Mouse (Mus musculus): ENCODE measurements at regions not wholly inside any gene's neighbourhood (a gene's known extent, or its start where the extent isn't known, plus 50 kb on each side); places are given as distances from the start of the nearest gene placed in this dataset.

- DNase-seq, result no peak
Observed at GRCm38 (mm10) chr2:28287210-28287860, 94.5 kb downstream of the Olfm1 start.

GRCm38 (mm10) chr2:28289339-28289738 lies 96.5 kb downstream of the Olfm1 start:
- DNase-seq, result no peak

- no peak for DNase-seq
Observed at GRCm38 (mm10) chr2:28289860-28290471, 97.2 kb downstream of the Olfm1 start.

GRCm38 (mm10) chr2:28294509-28294908 lies 101.7 kb downstream of the Olfm1 start:
- DNase-seq, result peak; percentile 7

- no peak for DNase-seq
Observed at GRCm38 (mm10) chr2:28296183-28296582, 103.4 kb downstream of the Olfm1 start.

- DNase-seq, result no peak
Observed at GRCm38 (mm10) chr2:28298738-28299137, 105.9 kb downstream of the Olfm1 start.

- DNase-seq, result no peak
Observed at GRCm38 (mm10) chr2:28299346-28299745, 106.6 kb downstream of the Olfm1 start.

- DNase-seq, result no peak
Observed at GRCm38 (mm10) chr2:28301313-28301712, 108.5 kb downstream of the Olfm1 start.

- DNase-seq, result no peak
Observed at GRCm38 (mm10) chr2:28303936-28304335, 111.1 kb downstream of the Olfm1 start.

GRCm38 (mm10) chr2:28304712-28305111 lies 111.9 kb downstream of the Olfm1 start:
- peak; percentile 72 for DNase-seq

GRCm38 (mm10) chr2:28309122-28309521 lies 116.3 kb downstream of the Olfm1 start:
- DNase-seq, result no peak

- no peak for DNase-seq
Observed at GRCm38 (mm10) chr2:28312212-28312611, 119.4 kb downstream of the Olfm1 start.

- no peak for DNase-seq
Observed at GRCm38 (mm10) chr2:28325502-28325901, 121.1 kb upstream of the Ppp1r26 start.

- no peak for DNase-seq
Observed at GRCm38 (mm10) chr2:28326056-28326455, 120.5 kb upstream of the Ppp1r26 start.

GRCm38 (mm10) chr2:28326682-28327081 lies 119.9 kb upstream of the Ppp1r26 start:
- no peak for DNase-seq

GRCm38 (mm10) chr2:28329130-28329529 lies 117.5 kb upstream of the Ppp1r26 start:
- DNase-seq, result no peak

GRCm38 (mm10) chr2:28335141-28335789 lies 111.3 kb upstream of the Ppp1r26 start:
- no peak for DNase-seq

GRCm38 (mm10) chr2:28335810-28336209 lies 110.8 kb upstream of the Ppp1r26 start:
- no peak for DNase-seq

GRCm38 (mm10) chr2:28336349-28337309 lies 110.0 kb upstream of the Ppp1r26 start:
- no peak for DNase-seq

- no peak for DNase-seq
Observed at GRCm38 (mm10) chr2:28337561-28337960, 109.0 kb upstream of the Ppp1r26 start.

- no peak for DNase-seq
Observed at GRCm38 (mm10) chr2:28341304-28341703, 105.3 kb upstream of the Ppp1r26 start.

GRCm38 (mm10) chr2:28348453-28348852 lies 98.1 kb upstream of the Ppp1r26 start:
- no peak for DNase-seq

- DNase-seq, result no peak
Observed at GRCm38 (mm10) chr2:28349911-28350310, 96.7 kb upstream of the Ppp1r26 start.
